Mouse (Mus musculus) common myeloid progenitor, adult 5-6 weeks (primary cell): Measurements from ENCODE around the gene Esyt1. TPM values are rescaled to one million over a fixed set of nuclear protein-coding genes. Genes with fewer than 3 reads are reported as not detected.
A peak's percentile ranks its signal among the peaks of the same experiment; 100 is the strongest.

Experiments used
- ATAC-seq: replicated peaks from 2 replicates; pipeline ENCODE4 v1.8.0; 2016; ENCODE audit warnings: low read depth, mild to moderate bottlenecking, moderate TSS enrichment, inconsistent platforms; ENCODE audit not compliant: poor library complexity, severe bottlenecking
- total RNA-seq: library from RNA; stranded (forward); fragments of 200-1000, 187-1606 nt; gene quantifications from 2 replicates; pipeline ENCODE4 v1.2.3, GENCODE M21; 2017

Gene Esyt1
- total RNA-seq, 1 experiment from 2014 or later, result 76.6 TPM

DNA sequence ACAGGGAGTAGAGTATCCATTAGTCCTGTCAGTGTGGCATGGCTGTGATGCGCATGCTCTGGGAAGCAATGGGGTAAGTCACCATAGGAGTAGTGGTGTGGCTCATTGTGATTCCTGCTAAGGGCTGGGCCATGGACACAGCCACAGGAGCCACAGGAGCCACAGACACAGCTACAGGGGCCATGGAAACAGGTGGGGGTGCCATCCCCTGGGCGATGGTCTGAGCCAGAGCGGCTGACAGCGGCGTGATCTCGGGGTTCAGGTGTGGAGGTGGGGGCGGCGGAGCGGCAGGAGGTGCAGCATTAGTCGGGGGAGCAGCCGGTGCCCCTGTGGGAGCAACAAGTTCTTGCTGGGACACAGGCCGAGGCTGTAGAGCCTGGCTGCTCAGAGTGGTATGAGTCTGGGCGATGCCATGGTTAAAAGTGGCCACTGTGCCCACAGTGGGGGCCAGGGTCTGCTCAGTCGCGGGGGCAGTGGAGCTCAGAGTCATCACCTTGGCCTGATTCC is 18.5 kb upstream of the Esyt1 start:
- ATAC-seq, result no peak

DNA sequence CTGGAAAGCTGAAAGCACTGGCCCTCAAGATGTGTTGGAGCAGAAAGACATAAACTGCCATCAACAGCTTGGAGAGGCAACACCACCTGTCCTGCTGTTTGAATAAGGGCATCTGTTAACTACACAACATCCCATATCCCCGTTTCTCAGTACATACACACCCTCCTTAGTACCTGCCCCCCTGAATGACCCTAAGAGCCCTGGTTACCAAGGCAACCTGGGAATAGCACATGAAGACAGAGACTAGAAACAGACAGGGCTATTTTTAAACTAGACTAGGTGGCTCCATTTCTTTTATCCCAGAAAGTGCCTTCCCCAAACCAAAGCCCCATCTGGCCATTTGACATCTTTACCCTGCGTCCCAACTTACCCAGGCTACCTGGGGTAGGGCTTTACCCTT is 17.4 kb upstream of the Esyt1 start:
- ATAC-seq, result no peak

DNA sequence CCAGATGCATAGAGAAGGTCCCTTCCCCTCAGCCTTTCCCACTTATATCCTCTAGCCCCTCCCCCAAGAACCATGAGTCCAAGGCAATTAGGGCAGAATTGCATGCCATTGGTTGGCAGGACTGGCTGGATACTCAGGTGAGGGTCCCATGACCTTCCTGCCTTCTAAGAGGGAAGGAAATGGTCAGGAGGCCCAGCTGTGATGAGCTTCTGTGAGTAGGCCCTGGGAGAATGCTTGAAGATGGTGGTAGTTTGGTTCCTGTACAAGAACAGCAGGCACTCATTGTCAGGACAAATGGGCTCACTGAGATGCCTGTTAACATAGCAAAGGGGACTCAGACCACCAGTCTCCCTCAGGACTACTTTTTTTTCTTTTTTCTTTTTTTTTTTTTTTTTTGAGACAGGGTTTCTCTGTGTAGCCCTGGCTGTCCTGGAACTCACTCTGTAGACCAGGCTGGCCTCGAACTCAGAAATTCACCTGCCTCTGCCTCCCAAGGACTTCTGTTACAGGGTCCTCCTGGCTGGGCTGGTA is 12.7 kb upstream of the Esyt1 start:
- no peak for ATAC-seq

DNA sequence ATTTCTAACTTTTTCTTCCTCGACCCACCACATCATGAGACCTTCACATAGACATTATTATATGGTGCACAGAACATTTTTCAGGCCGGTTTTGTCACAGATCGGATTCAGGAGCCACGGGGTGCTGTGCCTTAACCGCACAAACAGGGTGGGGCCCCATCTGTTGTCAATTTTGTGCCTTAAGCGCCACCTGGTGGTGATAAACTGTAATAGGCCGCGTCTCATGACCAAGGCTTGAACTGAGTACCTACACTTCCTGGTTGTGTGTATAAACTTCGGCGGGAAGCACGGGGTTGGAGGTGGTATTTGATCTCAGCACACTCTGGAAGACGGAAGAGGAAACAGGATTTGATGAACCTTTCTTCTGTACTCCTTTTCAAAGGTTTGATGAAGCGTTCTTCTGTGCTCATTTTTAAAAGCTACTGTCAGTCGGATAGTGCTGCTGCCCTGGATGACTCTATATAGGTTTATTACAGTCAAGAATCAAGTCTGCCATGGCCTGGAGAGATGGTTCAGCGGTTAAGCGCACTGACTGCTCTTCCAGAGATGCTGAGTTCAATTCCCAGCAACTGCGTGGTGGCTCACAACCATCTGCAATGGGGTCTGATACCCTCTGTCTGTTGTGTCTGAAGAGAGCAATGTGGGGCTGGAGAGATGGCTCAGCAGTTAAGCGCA is 10.7 kb upstream of the Esyt1 start:
- peak; percentile 98 for ATAC-seq

DNA sequence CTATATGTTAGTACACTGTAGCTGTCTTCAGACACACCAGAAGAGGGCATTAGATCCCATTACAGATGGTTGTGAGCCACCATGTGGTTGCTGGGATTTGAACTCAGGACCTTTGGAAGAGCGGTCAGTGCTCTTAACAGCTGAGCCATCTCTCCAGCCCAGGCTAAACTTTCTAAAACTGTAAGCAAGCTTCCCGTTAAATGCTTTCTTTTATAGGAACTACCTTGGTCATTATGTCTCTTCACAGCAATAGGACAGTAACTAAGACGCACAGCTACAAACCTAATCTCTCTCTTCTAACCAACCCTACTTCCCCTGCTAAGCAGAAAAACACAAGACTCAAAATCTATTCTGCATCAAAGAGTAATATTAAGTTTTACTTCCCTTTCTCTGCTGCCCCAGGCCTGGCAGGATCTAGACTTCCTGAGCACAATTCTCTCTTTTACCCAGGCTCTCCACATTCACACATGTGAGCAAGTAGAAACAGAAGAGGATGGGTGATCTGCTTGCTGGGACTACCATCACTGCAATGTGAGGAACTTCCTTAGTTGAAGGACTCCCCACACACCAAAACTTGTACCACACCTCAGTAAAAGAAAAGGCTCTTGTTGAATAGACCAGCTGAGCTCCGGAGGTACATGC is 10.1 kb upstream of the Esyt1 start:
- ATAC-seq, result peak; percentile 72

DNA sequence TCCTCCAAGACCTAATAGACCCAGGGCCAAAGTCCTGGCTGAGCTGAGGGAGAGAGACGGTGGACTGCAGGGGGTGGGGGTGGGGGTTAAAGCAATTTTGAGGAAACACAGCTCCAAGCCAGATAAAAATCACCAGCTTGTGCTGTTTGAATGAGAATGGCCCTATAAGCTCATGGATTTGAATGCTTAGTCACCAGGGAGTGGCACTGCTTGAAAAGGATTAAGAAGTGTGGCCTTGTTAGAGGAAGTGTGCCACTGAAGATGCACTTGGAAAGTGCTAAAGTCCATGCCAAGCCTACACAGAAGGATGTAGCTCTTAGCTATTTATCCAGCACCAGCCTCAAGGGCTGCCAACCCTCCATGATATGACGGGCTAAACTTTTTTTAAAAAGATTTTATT is 9.5 kb upstream of the Esyt1 start:
- no peak for ATAC-seq

DNA sequence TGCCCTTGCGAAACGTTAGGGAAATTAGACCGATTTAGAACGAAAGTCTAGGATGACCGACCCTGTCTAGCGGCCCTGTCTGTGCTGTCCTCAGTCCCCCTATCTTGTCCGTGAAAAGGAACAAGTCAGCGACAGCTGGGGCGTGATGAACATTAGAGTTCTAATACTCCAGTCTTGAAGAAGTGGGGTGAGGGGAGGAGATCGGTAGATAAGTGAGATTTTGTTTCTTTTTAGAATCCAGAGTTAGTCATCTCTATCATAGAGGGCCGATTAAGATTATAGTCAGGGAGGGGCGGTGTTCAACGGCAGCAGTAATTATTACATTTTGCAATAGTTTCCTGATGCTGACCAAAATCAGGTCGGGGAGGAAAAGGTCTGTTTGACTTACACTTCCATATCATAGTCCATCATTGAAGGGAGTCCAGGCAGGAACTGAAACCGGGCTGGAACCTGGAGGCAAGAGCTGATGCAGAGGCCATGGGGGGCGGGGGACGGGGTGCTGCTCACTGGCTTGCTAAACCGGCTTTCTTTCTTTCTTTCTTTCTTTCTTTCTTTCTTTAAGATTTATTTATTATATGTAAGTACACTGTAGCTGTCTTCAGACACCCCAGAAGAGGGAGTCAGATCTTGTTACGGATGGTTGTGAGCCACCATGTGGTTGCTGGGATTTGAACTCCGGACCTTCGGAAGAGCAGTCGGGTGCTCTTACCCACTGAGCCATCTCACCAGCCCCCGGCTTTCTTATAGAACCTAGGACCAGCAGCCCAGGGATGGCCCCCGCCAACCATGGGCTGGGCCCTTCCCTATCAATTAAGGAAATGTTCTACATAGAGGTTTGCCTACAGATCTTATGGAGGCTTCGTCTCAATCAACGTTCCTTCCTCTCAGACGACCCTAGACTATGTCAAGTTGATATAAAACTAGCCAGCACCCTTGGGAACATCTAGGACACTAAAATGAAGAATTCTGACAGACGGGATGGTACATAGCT is 990 bp upstream of the Esyt1 start:
- peak; percentile 8 for ATAC-seq

DNA sequence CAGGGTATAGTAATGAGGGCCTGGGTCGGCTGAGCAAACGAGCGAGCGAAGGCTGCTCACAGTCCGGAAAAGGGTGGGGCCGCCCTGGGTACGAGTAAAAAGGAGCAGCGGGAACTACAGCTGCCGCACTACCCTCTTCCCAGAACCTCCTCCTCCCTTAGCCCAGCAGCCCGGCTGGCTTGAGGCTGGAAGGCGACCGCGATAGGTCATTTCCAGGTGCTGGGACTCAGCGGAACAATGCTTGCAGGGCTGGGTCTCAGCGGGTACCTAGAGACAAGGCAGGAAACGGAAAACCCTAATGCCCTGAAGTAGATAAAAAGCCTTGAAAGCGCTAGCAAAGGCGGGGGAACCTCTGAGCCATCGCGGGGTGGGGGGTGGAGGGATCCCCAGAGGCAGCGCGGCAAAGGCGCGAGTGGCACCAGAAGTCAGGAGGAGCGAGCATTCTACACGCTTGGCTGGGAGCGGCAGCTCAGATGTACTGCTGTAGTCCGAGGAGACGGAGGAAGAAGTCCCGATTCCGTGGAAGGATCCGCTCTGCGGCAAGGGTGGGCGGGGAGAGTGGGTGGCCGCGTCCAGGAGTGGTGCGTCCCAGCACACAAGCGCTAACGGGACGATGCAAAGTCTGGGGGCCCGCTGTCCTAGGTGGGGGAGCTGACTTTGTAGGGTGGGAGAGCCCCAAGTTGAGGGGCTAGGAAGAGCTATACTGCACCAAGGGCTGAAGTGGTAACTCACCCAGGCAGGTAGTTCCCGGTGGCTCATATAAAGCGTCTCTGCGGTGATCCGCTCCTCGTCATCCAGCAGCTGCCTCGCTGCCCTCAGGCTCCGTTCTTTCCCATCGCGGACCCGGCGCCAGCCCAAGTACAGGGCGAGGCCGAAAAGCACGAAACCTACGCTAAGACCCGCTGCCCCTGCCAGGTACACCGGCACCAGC is 674 bp downstream of the Esyt1 start:
- ATAC-seq, result peak; percentile 45

DNA sequence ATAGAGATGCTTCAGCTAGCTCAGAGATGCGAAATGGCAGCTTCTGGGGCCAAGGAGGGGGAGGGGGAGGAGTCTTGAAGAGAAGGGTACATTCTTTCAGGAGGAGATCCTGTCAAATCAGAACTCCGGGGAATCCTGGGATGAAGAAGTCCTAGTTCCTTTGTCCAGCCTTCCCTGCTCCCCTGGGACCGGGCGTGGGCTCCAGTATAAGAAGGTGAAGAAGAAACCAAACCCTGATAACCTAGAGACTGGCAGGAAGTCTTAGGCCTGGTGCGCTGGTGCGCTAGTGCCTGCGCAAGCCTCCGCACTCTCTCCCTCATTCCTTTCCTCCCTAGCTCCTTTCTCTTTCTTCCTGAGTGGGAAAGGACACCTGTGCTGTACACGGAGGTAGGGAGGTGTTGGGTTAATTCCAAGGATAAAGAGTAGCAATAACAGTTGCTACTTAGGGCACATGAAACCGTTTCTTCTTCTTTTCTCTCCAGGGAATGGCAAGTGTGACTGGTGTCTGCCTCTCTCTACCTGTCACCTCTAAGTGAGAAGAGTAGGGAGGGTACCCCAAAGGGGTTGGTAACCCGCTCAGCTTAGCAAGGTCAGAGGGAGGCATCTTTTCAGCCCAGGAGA is 1.4 kb downstream of the Esyt1 start:
- ATAC-seq, result no peak

DNA sequence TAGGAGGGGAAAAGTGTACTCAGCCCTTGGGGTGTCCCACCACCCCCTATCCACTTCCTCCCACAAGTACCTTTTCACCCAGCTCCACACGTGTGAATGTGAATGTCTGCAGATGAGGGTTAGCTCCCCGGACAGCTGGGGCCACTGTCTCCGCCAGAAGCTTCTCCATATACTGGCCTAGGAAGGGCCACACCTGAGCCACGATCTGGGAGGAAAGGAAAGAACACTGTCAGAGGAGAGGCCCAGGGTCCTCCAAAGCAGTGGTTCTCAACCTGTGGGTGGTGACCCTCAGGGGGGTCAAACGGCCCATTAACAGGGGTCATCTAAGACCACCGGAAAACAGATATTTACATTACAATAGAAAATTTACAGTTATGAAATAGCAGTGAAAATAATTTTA is 3.3 kb downstream of the Esyt1 start:
- ATAC-seq, result no peak

DNA sequence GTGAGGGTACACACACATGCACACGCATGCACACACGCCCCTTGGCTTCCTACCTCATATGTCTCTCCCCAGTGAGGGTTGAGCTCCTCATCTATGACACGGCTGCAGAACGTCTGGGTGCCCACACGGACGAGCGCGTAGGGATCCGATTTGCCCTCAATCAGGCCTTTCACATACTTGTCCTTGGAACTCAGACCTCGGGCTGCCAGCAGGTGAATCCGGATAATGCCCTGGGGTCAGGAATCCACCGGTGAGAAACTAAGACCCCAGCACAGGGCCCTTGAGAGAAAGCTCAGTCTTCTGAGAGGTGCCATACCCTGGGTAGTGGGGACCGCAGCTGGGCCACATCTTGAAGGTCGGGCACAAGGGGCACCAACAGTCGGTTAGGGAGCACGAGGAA is 5.1 kb downstream of the Esyt1 start:
- no peak for ATAC-seq

DNA sequence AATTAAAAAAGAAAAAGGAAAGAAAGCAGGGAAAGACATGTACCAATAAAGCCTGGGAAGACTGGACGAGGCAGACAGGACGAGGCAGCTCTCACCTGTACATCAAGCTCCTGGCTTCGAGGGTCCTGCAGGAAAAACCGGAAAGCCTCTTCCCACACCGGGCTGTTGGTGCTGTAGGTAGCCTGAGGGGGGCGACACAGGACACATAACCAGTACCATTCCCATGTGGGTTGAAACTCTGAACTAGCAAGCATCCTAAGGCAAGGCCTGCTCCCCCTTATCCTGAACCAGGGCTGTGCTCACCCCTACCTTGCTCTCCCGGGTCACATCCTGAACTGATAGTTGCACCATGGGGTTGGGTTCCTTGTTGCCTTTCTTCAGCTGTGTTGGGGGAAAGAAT is 6.8 kb downstream of the Esyt1 start:
- no peak; the same call in 1 of the 2 replicates for ATAC-seq

DNA sequence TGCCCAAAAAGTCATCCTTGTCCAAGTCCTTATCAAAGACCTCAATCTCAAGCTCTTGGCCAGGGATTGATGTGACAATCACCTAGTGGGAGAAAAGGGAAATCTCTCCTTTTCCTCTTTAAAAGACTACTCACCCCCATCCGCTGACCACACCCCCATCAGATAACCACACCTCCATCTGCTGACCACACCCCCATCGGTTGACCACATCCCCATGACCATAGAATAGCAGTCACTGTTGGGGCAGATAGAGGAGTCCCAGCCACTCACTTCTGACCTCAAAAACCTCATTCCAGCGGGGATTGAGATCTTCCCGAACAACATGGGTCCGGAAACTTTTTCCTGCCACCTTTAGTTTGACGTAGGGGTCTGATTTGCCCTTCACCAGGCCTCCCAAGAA is 9.0 kb downstream of the Esyt1 start:
- ATAC-seq, result peak; percentile 91

DNA sequence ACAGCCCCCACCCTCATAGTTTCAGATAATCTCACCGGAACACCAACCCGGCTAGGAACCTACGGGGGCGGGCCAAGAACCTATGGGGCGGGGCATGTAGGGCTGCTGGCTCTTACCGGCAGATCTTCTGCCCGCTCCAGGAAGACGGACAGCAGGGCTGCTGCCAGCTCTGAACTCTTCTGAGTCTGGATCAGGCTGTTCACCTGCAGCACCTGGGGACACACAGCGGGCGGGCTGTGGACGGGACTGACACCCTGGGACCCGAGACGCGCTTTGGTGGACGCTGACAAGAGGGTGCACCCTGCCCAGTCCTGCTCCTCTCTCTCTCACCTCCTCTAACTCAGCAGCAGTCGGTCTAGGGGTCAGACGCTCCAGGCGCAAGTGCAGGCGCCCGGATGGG is 9.6 kb downstream of the Esyt1 start:
- ATAC-seq, result no peak

DNA sequence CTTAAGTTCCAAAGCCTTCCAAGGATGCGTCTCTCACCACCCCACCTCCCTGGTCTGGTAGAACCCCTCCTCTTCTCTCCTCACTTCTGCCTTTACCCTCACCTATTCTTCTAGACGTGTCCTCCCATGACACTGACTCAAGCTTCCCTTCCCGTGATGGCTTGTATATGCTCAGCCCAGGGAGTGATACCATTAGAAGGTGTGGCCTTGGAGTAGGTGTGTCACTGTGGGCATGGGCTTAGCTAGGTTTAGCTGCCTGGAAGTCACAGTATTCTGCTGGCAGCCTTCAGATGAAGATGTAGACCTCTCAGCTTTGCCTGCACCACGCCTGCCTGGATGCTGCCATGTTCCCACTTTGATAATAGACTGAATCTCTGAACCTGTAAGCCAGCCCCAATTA is 10.6 kb downstream of the Esyt1 start:
- no peak for ATAC-seq

DNA sequence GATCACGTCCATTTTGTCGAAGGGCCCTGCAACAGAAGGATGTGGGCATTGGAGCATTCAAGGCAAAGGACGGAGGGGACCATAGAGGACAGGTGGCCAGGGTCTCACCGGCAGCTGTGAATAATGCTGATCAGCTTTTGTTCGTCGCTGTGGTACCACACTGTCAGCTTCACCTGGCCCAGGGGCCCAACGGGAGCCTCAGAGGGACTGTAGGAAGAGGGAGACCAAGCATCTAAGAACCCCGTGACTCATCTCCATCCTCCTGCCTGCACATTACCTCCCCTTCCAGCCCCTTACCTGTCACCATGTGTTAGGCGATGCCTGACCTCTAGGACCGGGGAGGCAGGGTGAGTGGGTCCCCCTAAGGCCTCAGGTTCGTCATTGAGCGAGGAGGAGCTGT is 13.9 kb downstream of the Esyt1 start:
- no peak for ATAC-seq

DNA sequence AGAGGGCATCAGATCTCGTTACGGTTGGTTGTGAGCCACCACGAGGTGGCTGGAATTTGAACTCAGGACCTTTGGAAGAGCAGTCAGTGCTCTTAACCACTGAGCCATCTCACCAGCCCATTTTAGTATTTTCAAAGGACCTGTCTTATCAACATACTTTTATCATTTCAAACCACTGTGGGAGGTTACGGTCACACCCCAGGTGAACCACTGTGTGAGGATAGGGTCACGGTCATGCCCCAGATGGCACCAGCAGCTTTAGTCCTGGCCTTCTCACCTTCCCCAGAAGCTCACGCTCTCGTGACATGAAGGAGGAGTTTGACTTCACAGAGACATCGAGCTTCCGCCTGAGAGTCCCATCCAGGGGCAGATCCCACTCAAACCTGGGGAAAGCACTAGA is 14.5 kb downstream of the Esyt1 start:
- no peak for ATAC-seq

DNA sequence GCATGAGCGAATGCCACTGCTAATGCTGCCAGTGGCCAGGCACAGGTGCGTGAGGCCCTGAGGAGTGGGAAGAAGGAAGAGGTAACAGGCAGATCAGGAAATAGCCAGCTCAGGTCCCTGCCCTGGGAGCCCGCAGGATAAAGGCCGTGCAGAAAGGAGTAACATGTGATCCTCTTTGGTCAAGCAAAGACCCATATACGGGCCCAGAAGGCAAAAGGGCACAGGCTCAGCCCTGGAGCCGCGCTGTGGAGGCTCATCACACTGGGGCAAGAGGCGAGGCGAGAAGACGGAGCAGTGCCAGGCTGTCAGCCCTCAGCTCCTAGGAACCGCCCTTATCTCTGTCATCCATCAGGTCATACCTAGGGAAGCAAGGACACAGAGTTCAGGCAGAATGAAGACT is 15.4 kb downstream of the Esyt1 start:
- no peak for ATAC-seq

DNA sequence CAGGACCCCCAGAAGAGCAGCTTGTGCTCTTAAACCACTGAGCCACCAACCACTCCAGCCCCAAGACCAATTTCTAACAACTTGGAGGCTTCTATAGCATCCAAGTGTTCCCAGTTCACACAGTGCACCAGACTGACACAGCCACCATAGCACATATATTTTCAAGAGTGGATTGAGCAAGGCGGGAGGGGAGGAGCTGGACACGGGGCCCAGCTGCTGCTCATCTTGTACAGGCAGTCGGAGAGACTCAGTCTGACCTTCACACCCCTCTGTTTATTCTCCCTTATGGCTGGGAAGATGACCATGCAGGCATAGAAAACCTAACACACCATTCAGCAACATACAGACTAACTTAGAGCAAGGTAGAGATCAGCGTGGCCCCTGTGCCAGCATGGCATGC is 15.8 kb downstream of the Esyt1 start:
- no peak for ATAC-seq
